Mouse (Mus musculus) embryonic fibroblast, embryonic 13.5 days (primary cell): ENCODE measurements around the gene Olfr410.

ENCODE experiments used
- CTCF ChIP-seq: IDR thresholded peaks from 2 replicates; pipeline ENCODE4 v1.5.1; 2011; ENCODE audit warnings: mild to moderate bottlenecking, control low read depth, low read length, moderate library complexity, borderline replicate concordance; ENCODE audit not compliant: insufficient read depth
- POLR2A ChIP-seq: IDR thresholded peaks from 2 replicates; pipeline ENCODE4 v1.6.1; 2011; ENCODE audit warnings: low read depth, mild to moderate bottlenecking, control low read depth, low read length, moderate library complexity

- TF ChIP-seq CTCF (no peak), POLR2A (no peak)
Measured at GRCm38 (mm10) chr11:74337931-74338330, at the start of gene Olfr410.
